Mouse (Mus musculus): ENCODE data around the gene Bfsp1. TPM values are rescaled to one million over a fixed set of nuclear protein-coding genes. Genes with fewer than 3 reads are reported as not detected.

Bfsp1 gene
- polyA plus RNA-seq, 1 experiment from 2014 or later, result 0.85 TPM

- Histone ChIP-seq H3K9ac (ENCODE audit: low read depth, low read length) (no peak overlapping the region), H3K9me3 (ENCODE audit: control insufficient read depth, low read length) (no peaks in the 10 kb centered on the region), H3K27me3 (replicated peaks; ENCODE audit: control insufficient read depth, insufficient read depth, low read length) (no peaks in the 10 kb centered on the region), H3K4me1 (ENCODE audit: control insufficient read depth, insufficient read depth, low read depth, low read length) (no peaks in the 10 kb centered on the region), H3K27ac (ENCODE audit: low read depth, low read length) (no peak overlapping the region), H3K4me3 (ENCODE audit: low read length) (no peak overlapping the region), H3K36me3 (ENCODE audit: control insufficient read depth, insufficient read depth, low read length) (no peaks in the 10 kb centered on the region), H3K4me2 (ENCODE audit: low read length) (no peak overlapping the region)
- ATAC-seq, result no peak
- 57% methylated on average over 4 of the region's 4 CpGs for WGBS
Measured at GRCm38 (mm10) chr2:143812262-143812661, 50.7 kb downstream of the Bfsp1 start.

GRCm38 (mm10) chr2:143808789-143809188 lies 54.2 kb downstream of the Bfsp1 start:
- Histone ChIP-seq H3K9ac (ENCODE audit: low read depth, low read length) (no peak overlapping the region), H3K27ac (ENCODE audit: low read depth, low read length) (no peak overlapping the region), H3K9me3 (ENCODE audit: control insufficient read depth, low read length) (no peaks in the 10 kb centered on the region), H3K4me3 (ENCODE audit: low read length) (no peak overlapping the region), H3K27me3 (replicated peaks; ENCODE audit: control insufficient read depth, insufficient read depth, low read length) (no peaks in the 10 kb centered on the region), H3K36me3 (ENCODE audit: control insufficient read depth, insufficient read depth, low read length) (no peaks in the 10 kb centered on the region), H3K4me1 (ENCODE audit: control insufficient read depth, insufficient read depth, low read depth, low read length) (no peaks in the 10 kb centered on the region), H3K4me2 (ENCODE audit: low read length) (no peak overlapping the region)
- 71% methylated on average over 5 of the region's 5 CpGs for WGBS
- ATAC-seq, result no peak

- H3K9me3 ChIP-seq (ENCODE audit: control insufficient read depth, low read length), result no peaks in the 10 kb centered on the region
- no peaks in the 10 kb centered on the region for H3K4me1 ChIP-seq (ENCODE audit: control insufficient read depth, insufficient read depth, low read depth, low read length)
- WGBS, result 47% methylated on average over 9 of the region's 9 CpGs
- H3K4me3 ChIP-seq (ENCODE audit: low read length), result no peak overlapping the region
- no peaks in the 10 kb centered on the region for H3K36me3 ChIP-seq (ENCODE audit: control insufficient read depth, insufficient read depth, low read length)
- H3K27ac ChIP-seq (ENCODE audit: low read depth, low read length), result no peak overlapping the region
- H3K4me2 ChIP-seq (ENCODE audit: low read length), result no peak overlapping the region
- no peak overlapping the region for H3K9ac ChIP-seq (ENCODE audit: low read depth, low read length)
- no peak for ATAC-seq
- H3K27me3 ChIP-seq (replicated peaks; ENCODE audit: control insufficient read depth, insufficient read depth, low read length), result no peaks in the 10 kb centered on the region
Measured at GRCm38 (mm10) chr2:143806924-143807664, 55.9 kb downstream of the Bfsp1 start.

- Histone ChIP-seq H3K9me3 (ENCODE audit: control insufficient read depth, low read length) (no peaks in the 10 kb centered on the region), H3K36me3 (ENCODE audit: control insufficient read depth, insufficient read depth, low read length) (no peaks in the 10 kb centered on the region), H3K4me3 (ENCODE audit: low read length) (no peak overlapping the region), H3K27ac (ENCODE audit: low read depth, low read length) (no peak overlapping the region), H3K4me2 (ENCODE audit: low read length) (no peak overlapping the region), H3K27me3 (replicated peaks; ENCODE audit: control insufficient read depth, insufficient read depth, low read length) (no peaks in the 10 kb centered on the region), H3K9ac (ENCODE audit: low read depth, low read length) (no peak overlapping the region), H3K4me1 (ENCODE audit: control insufficient read depth, insufficient read depth, low read depth, low read length) (no peaks in the 10 kb centered on the region)
- ATAC-seq, result no peak
- WGBS, result 60% methylated on average over 15 of the region's 15 CpGs
Measured at GRCm38 (mm10) chr2:143806140-143806923, 56.6 kb downstream of the Bfsp1 start.

- Histone ChIP-seq H3K36me3 (ENCODE audit: control insufficient read depth, insufficient read depth, low read length) (no peaks in the 10 kb centered on the region), H3K4me2 (ENCODE audit: low read length) (no peak overlapping the region), H3K27ac (ENCODE audit: low read depth, low read length) (no peak overlapping the region), H3K4me3 (ENCODE audit: low read length) (no peak overlapping the region), H3K27me3 (replicated peaks; ENCODE audit: control insufficient read depth, insufficient read depth, low read length) (no peaks in the 10 kb centered on the region), H3K9me3 (ENCODE audit: control insufficient read depth, low read length) (no peaks in the 10 kb centered on the region), H3K9ac (ENCODE audit: low read depth, low read length) (no peak overlapping the region), H3K4me1 (ENCODE audit: control insufficient read depth, insufficient read depth, low read depth, low read length) (no peaks in the 10 kb centered on the region)
- WGBS, result 84% methylated on average over 5 of the region's 5 CpGs
- no peak for ATAC-seq
Measured at GRCm38 (mm10) chr2:143801097-143801496, 61.9 kb downstream of the Bfsp1 start.

GRCm38 (mm10) chr2:143796335-143797013 lies 66.5 kb downstream of the Bfsp1 start:
- no peaks in the 10 kb centered on the region for H3K9me3 ChIP-seq (ENCODE audit: control insufficient read depth, low read length)
- no peaks in the 10 kb centered on the region for H3K27me3 ChIP-seq (replicated peaks; ENCODE audit: control insufficient read depth, insufficient read depth, low read length)
- no peak overlapping the region for H3K9ac ChIP-seq (ENCODE audit: low read depth, low read length)
- no peak overlapping the region for H3K4me3 ChIP-seq (ENCODE audit: low read length)
- ATAC-seq, result no peak
- WGBS, result 71% methylated on average over 4 of the region's 4 CpGs
- H3K27ac ChIP-seq (ENCODE audit: low read depth, low read length), result no peak overlapping the region
- no peaks in the 10 kb centered on the region for H3K36me3 ChIP-seq (ENCODE audit: control insufficient read depth, insufficient read depth, low read length)
- no peak overlapping the region for H3K4me2 ChIP-seq (ENCODE audit: low read length)
- no peaks in the 10 kb centered on the region for H3K4me1 ChIP-seq (ENCODE audit: control insufficient read depth, insufficient read depth, low read depth, low read length)

GRCm38 (mm10) chr2:143795858-143796257 lies 67.1 kb downstream of the Bfsp1 start:
- H3K27me3 ChIP-seq (replicated peaks; ENCODE audit: control insufficient read depth, insufficient read depth, low read length), result no peaks in the 10 kb centered on the region
- H3K4me3 ChIP-seq (ENCODE audit: low read length), result no peak overlapping the region
- H3K9me3 ChIP-seq (ENCODE audit: control insufficient read depth, low read length), result no peaks in the 10 kb centered on the region
- no peak overlapping the region for H3K4me2 ChIP-seq (ENCODE audit: low read length)
- H3K9ac ChIP-seq (ENCODE audit: low read depth, low read length), result no peak overlapping the region
- no peak for ATAC-seq
- no peaks in the 10 kb centered on the region for H3K4me1 ChIP-seq (ENCODE audit: control insufficient read depth, insufficient read depth, low read depth, low read length)
- H3K27ac ChIP-seq (ENCODE audit: low read depth, low read length), result no peak overlapping the region
- H3K36me3 ChIP-seq (ENCODE audit: control insufficient read depth, insufficient read depth, low read length), result no peaks in the 10 kb centered on the region
- WGBS, result 94% methylated on average over 4 of the region's 4 CpGs

- Histone ChIP-seq H3K9me3 (ENCODE audit: control insufficient read depth, low read length) (no peaks in the 10 kb centered on the region), H3K36me3 (ENCODE audit: control insufficient read depth, insufficient read depth, low read length) (no peaks in the 10 kb centered on the region), H3K9ac (ENCODE audit: low read depth, low read length) (no peak overlapping the region), H3K27me3 (replicated peaks; ENCODE audit: control insufficient read depth, insufficient read depth, low read length) (no peaks in the 10 kb centered on the region), H3K27ac (ENCODE audit: low read depth, low read length) (no peak overlapping the region), H3K4me3 (ENCODE audit: low read length) (no peak overlapping the region), H3K4me1 (ENCODE audit: control insufficient read depth, insufficient read depth, low read depth, low read length) (no peaks in the 10 kb centered on the region), H3K4me2 (ENCODE audit: low read length) (no peak overlapping the region)
- no peak for ATAC-seq
- WGBS, result 79% methylated on average over 5 of the region's 5 CpGs
Measured at GRCm38 (mm10) chr2:143789911-143790310, 73.1 kb downstream of the Bfsp1 start.

- Histone ChIP-seq H3K27me3 (replicated peaks; ENCODE audit: control insufficient read depth, insufficient read depth, low read length) (no peaks in the 10 kb centered on the region), H3K4me2 (ENCODE audit: low read length) (no peak overlapping the region), H3K4me1 (ENCODE audit: control insufficient read depth, insufficient read depth, low read depth, low read length) (no peaks in the 10 kb centered on the region), H3K9me3 (ENCODE audit: control insufficient read depth, low read length) (no peaks in the 10 kb centered on the region), H3K27ac (ENCODE audit: low read depth, low read length) (no peak overlapping the region), H3K9ac (ENCODE audit: low read depth, low read length) (no peak overlapping the region), H3K4me3 (ENCODE audit: low read length) (no peak overlapping the region), H3K36me3 (ENCODE audit: control insufficient read depth, insufficient read depth, low read length) (no peaks in the 10 kb centered on the region)
- ATAC-seq, result no peak
- WGBS, result 82% methylated on average over 2 of the region's 2 CpGs
Measured at GRCm38 (mm10) chr2:143780310-143780709, 82.7 kb downstream of the Bfsp1 start.

Data from hindbrain, embryonic 16.5 days (tissue).